Mouse (Mus musculus) liver, embryonic 18 days (tissue): ENCODE results near the gene Gm7324. TPM values are rescaled to one million over a fixed set of nuclear protein-coding genes. Genes with fewer than 3 reads are reported as not detected.

Experiments
- polyA plus RNA-seq: library from polyadenylated mRNA; depleted of rRNA; stranded (reverse); fragments of >200 nt; gene quantifications from 2 replicates; pipeline ENCODE4 v1.2.3, GENCODE M21; 2012; rRNA removed

Gm7324 gene
- polyA plus RNA-seq: 0.17 and 0.26 TPM in 2 replicates

DNA sequence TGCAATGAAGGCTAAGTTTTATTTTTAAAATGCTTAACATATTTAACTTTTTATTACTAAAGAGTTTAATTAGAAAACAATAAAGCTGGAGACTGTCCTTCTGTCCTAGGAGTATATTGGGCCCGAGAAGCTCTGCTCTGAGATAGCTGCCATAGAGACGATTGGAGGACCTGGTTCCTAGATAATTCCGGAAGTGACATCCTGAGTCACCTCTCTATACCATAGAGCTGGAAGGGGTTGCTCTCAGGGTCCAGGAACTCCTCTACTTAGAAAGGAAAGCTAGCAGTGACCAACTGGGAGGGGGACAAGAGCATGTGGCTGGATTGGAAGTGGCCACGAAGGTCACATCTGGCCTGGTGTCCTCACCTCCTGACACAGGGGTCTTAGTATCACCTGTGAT is at the start of gene Gm7324:
TSS of gene Gm7324 (plus strand) at position 208 of the 400 bp plus-strand sequence.

DNA sequence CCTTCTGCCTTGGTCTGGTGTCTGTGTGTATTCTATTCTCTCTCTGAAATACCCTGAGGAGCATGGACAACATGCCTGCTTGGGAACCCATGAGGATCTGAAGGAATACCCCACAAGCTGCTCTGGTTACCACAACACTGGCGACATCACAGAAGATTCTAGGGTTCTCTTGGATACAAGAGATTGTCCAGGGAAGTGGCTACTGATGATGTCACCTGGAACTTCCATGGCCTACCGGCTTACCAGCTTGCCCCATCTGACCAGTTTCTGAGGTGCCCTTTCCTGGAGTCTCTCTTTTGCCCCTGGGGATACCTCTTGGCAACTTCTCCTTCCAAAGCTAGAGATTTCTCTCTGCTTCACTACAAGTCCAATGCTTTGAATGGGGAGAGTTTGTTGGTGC is 20.5 kb upstream of the Gm7324 start, which contains the start of gene Gm8165:
TSS of gene Gm8165 (minus strand) at position 101 of the 400 bp plus-strand sequence.

DNA sequence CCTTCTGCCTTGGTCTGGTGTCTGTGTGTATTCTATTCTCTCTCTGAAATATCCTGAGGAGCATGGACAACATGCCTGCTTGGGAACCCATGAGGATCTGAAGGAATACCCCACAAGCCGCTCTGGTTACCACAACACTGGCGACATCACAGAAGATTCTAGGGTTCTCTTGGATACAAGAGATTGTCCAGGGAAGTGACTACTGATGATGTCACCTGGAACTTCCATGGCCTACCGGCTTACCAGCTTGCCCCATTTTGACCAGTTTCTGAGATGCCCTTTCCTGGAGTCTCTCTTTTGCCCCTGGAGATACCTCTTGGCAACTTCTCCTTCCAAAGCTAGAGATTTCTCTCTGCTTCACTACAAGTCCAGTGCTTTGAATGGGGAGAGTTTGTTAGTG is 29.8 kb downstream of the Gm7324 start, which contains the start of gene Gm16506:
TSS of gene Gm16506 (minus strand) at position 101 of the 400 bp plus-strand sequence.

GRCm38 (mm10) chr14:43747566-43747965 is 49.9 kb downstream of the Gm7324 start, which contains the start of gene Gm6526:
Gene Gm6526 (plus strand): TSS chr14:43747866.

Other genes with a start within 250 kb of the Gm7324 start
- gene Gm5799, start 154.3 kb upstream of the Gm7324 start, polyA plus RNA-seq: not detected in 2 replicates
- gene Gm17654, start 118.7 kb upstream of the Gm7324 start, polyA plus RNA-seq: not detected in 2 replicates
- not detected in 2 replicates for gene Gm10375, start 89.8 kb upstream of the Gm7324 start, polyA plus RNA-seq
- not detected in 2 replicates for gene Gm8165, start 20.6 kb upstream of the Gm7324 start, polyA plus RNA-seq
- not detected in 2 replicates for gene Gm16506, start 29.7 kb downstream of the Gm7324 start, polyA plus RNA-seq
- not detected in 2 replicates for gene Gm6526, start 50.0 kb downstream of the Gm7324 start, polyA plus RNA-seq
- gene Gm8180, start 86.9 kb downstream of the Gm7324 start, polyA plus RNA-seq: not detected in 2 replicates
- 36.8 and 54.4 TPM in 2 replicates for gene Ear1, start 177.7 kb downstream of the Gm7324 start, polyA plus RNA-seq
- not detected in 2 replicates for gene Ear10, start 225.7 kb downstream of the Gm7324 start, polyA plus RNA-seq
- gene Gm8113, start 227.6 kb downstream of the Gm7324 start, polyA plus RNA-seq: 7.9 and 13.7 TPM in 2 replicates